Mouse (Mus musculus) intestine, embryonic 15.5 days (tissue): Measurements from ENCODE around the gene Gm37240. TPM values are rescaled to one million over a fixed set of nuclear protein-coding genes. Genes with fewer than 3 reads are reported as not detected.

Experiments used
- ATAC-seq: fragments of 200-750 bp; cut with Nextera tagmentation; 2 replicates; pipeline ENCODE4 v1.8.0; 2017; ENCODE audit warnings: moderate TSS enrichment, moderate library complexity
- H3K27ac ChIP-seq: fragments of 300-500 bp; sonication (generic); 2 replicates; pipeline ENCODE4 v1.5.1; 2015; ENCODE audit warnings: mild to moderate bottlenecking, inconsistent platforms
- H3K27me3 ChIP-seq: fragments of 300-500 bp; sonication (generic); replicated peaks from 2 replicates; pipeline ENCODE4 v1.6.1; 2015; ENCODE audit warnings: inconsistent platforms
- H3K36me3 ChIP-seq: fragments of 300-500 bp; sonication (generic); 2 replicates; pipeline ENCODE4 v1.6.1; 2015; ENCODE audit warnings: inconsistent platforms
- H3K4me1 ChIP-seq: fragments of 300-500 bp; sonication (generic); replicated peaks from 2 replicates; pipeline ENCODE4 v1.6.1; 2015; ENCODE audit warnings: inconsistent platforms
- H3K4me2 ChIP-seq: fragments of 300-500 bp; sonication (generic); replicated peaks from 2 replicates; pipeline ENCODE4 v1.6.1; 2015; ENCODE audit warnings: mild to moderate bottlenecking, inconsistent platforms
- H3K4me3 ChIP-seq: fragments of 300-500 bp; sonication (generic); replicated peaks from 2 replicates; pipeline ENCODE4 v1.5.1; 2015; ENCODE audit warnings: inconsistent platforms
- H3K9ac ChIP-seq: fragments of 300-500 bp; sonication (generic); 2 replicates; pipeline ENCODE4 v1.6.1; 2015; ENCODE audit warnings: inconsistent platforms
- H3K9me3 ChIP-seq: fragments of 300-500 bp; sonication (generic); 2 replicates; pipeline ENCODE4 v1.6.1; 2016; ENCODE audit warnings: inconsistent platforms
- WGBS: fragments of 180-500 bp; shearing (Covaris S2); methylation state at CpG from one replicate; pipeline ENCODE4 v1.1.7; 2015; 5-methylcytosine and 5-hydroxymethylcytosine counted together
- polyA plus RNA-seq: library from polyadenylated mRNA; unstranded; fragments of >200 nt; fragmentation: Nextera tagmentation; extraction: Ambion mirVana; gene quantifications from 2 replicates; pipeline ENCODE4 v1.2.1, GENCODE M21; 2015

Gm37240 gene
- polyA plus RNA-seq, 1 experiment from 2014 or later, result 6.5 TPM

DNA sequence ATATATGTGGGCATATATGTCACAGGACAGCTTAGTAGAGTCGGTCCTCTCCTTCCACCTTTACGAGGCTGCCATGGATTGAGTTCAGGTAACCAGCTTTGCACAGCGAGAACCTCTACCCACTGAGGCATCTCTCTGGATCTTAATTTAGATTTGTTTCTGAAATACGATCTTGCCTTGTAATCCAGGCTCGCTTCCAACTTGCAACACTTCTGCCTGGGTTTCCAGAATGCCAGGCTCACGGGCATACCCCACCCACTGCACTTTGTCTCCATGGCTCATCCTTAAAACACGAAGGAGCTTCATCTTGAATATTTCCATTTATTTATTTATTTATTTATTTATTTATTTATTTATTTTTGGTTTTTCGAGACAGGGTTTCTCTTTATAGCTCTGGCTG, 202.0 kb downstream of the Gm37240 start:
- H3K4me3 ChIP-seq, result no peak overlapping the region
- no peak overlapping the region for H3K4me2 ChIP-seq
- ATAC-seq, result no peak
- no peak overlapping the region for H3K9ac ChIP-seq
- no peaks in the 10 kb centered on the region for H3K4me1 ChIP-seq
- H3K36me3 ChIP-seq, result no peaks in the 10 kb centered on the region
- no peaks in the 10 kb centered on the region for H3K9me3 ChIP-seq
- WGBS, result 79% methylated on average over 8 of the region's 8 CpGs
- no peaks in the 10 kb centered on the region for H3K27me3 ChIP-seq
- H3K27ac ChIP-seq, result no peak overlapping the region

DNA sequence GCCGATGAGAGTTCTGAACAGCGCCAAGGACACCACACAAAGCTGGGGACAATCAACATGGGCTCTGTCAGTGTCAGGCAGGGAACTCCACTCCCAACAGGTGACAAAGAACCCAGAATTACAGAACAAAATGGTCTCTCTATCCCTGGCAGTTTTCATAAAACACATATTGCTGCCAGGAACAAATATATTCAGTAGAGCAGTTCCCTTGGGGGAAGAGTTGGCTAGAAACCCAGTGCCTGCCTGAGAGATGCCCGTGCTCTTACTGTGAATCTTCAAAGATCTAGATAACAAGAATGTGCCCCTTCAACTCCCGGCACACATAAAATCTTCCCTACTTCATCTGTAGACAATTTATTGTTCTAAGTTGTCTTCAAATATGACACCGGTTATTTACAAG, 203.7 kb downstream of the Gm37240 start:
- no peak for ATAC-seq
- no peaks in the 10 kb centered on the region for H3K9me3 ChIP-seq
- H3K4me2 ChIP-seq, result no peak overlapping the region
- no peak overlapping the region for H3K27ac ChIP-seq
- H3K4me3 ChIP-seq, result no peak overlapping the region
- H3K36me3 ChIP-seq, result no peaks in the 10 kb centered on the region
- H3K9ac ChIP-seq, result no peak overlapping the region
- H3K4me1 ChIP-seq, result no peaks in the 10 kb centered on the region
- 83% methylated on average over 5 of the region's 5 CpGs for WGBS
- H3K27me3 ChIP-seq, result no peaks in the 10 kb centered on the region

DNA sequence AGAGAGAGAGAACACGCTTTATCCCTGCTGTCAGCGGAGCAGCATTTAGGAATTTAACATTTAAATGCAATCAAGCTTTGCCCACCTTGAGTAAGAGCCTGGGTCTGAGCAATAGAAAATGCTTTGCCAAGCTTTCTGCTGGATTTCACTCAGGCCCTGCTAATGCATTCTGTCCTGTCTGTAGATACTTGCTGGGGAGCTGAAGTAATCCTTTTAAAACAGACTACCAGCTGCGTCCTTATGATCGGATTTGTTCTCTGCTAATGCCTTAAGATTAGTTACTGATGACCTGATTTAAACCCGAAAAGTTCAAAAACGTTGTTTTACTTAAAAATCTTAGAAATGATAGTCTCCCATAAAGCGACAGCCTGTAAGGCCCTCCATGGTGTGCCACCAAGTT, 206.2 kb downstream of the Gm37240 start:
- no peaks in the 10 kb centered on the region for H3K9me3 ChIP-seq
- H3K4me2 ChIP-seq, result no peak overlapping the region
- no peak for ATAC-seq
- H3K9ac ChIP-seq, result no peak overlapping the region
- H3K4me1 ChIP-seq, result no peaks in the 10 kb centered on the region
- H3K36me3 ChIP-seq, result no peaks in the 10 kb centered on the region
- no peaks in the 10 kb centered on the region for H3K27me3 ChIP-seq
- H3K27ac ChIP-seq, result no peak overlapping the region
- H3K4me3 ChIP-seq, result no peak overlapping the region
- 78% methylated on average over 7 of the region's 7 CpGs for WGBS

DNA sequence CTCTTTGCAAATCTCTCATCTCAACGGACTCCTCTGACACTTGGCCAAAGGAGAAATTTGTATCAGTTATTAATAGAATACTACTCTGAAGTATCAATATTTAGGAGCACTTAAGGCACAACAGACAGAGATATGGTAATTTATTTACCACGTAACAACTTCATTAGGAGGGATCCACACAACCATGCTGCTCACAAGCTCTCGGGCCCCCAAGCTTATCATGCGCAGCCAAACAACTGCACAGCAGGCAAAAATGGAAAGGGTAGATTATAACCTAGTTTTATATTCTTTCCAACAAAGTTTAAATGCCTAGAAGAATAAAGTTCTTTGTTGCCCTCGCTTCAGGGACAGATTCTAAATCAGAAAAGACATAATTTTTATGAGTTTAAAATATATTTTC, 207.4 kb downstream of the Gm37240 start:
- WGBS, result 86% methylated on average over 5 of the region's 5 CpGs
- Histone ChIP-seq H3K9ac (no peak overlapping the region), H3K36me3 (no peaks in the 10 kb centered on the region), H3K4me1 (no peaks in the 10 kb centered on the region), H3K4me2 (no peak overlapping the region), H3K4me3 (no peak overlapping the region), H3K27me3 (no peaks in the 10 kb centered on the region), H3K9me3 (no peaks in the 10 kb centered on the region), H3K27ac (no peak overlapping the region)
- no peak for ATAC-seq

DNA sequence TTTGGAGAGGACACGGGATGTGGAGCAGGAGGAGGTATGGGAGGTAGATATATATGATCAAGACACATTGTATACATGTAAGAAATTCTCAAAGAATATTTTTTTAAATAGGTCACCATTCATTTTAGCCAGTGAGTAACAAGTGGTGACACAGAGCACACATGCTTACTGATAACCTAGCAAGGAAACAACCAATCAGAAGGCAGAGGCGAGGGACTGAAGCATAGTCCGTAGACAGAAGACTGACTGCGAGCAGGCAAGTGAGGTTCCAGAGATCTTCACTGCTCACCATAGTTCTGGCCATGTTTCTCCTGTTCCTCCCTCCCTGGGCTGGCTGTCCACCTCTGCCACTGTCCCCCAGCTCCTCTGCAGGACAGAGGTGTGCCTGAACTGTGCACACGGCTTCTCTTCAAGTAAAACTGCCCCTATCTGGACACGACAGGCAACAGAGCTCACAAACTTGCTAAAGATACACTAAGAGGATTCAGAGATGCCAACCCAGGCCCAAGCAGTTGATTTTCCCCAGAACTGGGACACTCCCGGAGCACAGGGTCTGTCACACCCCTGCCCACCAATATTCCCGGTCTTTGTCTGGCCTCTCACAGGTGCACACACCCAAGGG, 207.9 kb downstream of the Gm37240 start:
- Histone ChIP-seq H3K9ac (no peak overlapping the region), H3K4me3 (no peak overlapping the region), H3K9me3 (no peaks in the 10 kb centered on the region), H3K27me3 (no peaks in the 10 kb centered on the region), H3K4me2 (no peak overlapping the region), H3K36me3 (no peaks in the 10 kb centered on the region), H3K27ac (no peak overlapping the region), H3K4me1 (no peaks in the 10 kb centered on the region)
- WGBS, result 81% methylated on average over 8 of the region's 8 CpGs
- ATAC-seq, result no peak

DNA sequence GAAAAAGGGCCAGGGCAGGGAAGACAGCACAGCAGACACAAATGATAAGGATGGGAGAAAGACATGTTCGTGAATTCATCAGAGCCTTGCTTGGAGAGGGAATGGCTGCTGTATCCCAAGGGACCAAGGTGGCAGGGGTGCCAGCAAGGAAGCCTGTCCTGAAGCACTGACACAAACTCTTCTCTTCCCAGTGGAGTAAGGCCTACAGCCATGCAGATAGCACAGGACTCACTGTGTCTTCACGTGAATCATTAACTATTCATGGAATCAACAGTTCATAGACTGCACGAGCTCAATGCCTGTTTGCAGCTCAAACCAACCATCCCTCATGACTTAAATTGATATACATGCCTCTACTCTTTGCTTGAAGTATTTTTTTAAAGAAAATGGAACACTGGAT, 209.4 kb downstream of the Gm37240 start:
- 62% methylated on average over 3 of the region's 3 CpGs for WGBS
- no peak for ATAC-seq
- H3K27ac ChIP-seq, result no peak overlapping the region

DNA sequence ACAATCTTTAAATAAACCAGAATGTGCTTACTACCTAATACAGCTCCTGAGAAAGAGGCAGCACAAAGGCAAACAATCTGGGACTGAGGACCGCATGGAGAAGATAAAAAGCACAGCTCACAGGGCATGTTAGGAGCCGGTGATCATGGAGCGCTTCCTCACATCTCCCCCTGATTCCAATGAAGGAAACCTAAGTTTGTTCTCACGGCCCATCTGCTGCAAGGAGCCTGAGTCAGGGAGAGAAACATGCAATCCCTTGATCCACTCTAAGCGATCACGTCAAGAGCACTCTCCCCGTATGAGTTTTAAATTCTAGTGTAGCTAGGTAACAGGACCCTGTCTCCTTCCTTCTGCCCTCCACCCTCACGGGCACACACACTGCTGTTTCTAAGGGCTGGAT, 210.2 kb downstream of the Gm37240 start:
- no peak overlapping the region for H3K4me2 ChIP-seq
- no peak for ATAC-seq
- WGBS, result 75% methylated on average over 8 of the region's 8 CpGs

More for the DNA sequence above, 209.4 kb downstream of the Gm37240 start:
- H3K27me3 ChIP-seq, result no peaks in the 10 kb centered on the region
- no peak overlapping the region for H3K4me2 ChIP-seq
- H3K4me1 ChIP-seq, result no peaks in the 10 kb centered on the region
- no peaks in the 10 kb centered on the region for H3K36me3 ChIP-seq
- no peak overlapping the region for H3K9ac ChIP-seq
- no peak overlapping the region for H3K4me3 ChIP-seq
- H3K9me3 ChIP-seq, result no peaks in the 10 kb centered on the region

DNA sequence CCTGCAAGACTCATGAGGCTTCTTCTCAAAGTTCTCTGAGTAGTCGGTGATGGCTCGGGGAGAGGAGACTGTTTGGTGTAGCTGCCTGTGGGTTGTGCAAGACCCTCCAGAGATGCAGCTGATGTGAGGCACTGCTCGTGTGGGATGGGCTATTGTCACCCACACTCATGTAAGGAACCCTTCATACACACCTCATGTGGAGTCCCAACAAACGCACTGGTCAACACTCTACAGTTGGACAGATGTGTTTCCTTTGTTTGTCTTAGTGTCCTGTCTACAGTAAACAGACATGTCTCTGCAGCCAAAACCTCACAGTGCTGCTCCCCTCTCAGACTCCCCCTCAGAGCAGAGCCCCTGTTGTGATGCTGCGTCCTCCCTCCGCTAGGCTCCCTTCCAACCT, 217.5 kb downstream of the Gm37240 start:
- H3K36me3 ChIP-seq, result no peaks in the 10 kb centered on the region
- H3K27ac ChIP-seq, result no peak overlapping the region
- no peak overlapping the region for H3K4me3 ChIP-seq
- no peak overlapping the region for H3K4me2 ChIP-seq
- no peak for ATAC-seq
- H3K27me3 ChIP-seq, result no peaks in the 10 kb centered on the region
- no peaks in the 10 kb centered on the region for H3K4me1 ChIP-seq
- H3K9ac ChIP-seq, result no peak overlapping the region
- H3K9me3 ChIP-seq, result no peaks in the 10 kb centered on the region
- 80% methylated on average over 6 of the region's 6 CpGs for WGBS

More for the DNA sequence above, 210.2 kb downstream of the Gm37240 start:
- Histone ChIP-seq H3K9me3 (no peaks in the 10 kb centered on the region), H3K27ac (no peak overlapping the region), H3K4me1 (no peaks in the 10 kb centered on the region), H3K4me3 (no peak overlapping the region), H3K27me3 (no peaks in the 10 kb centered on the region), H3K36me3 (no peaks in the 10 kb centered on the region), H3K9ac (no peak overlapping the region)

DNA sequence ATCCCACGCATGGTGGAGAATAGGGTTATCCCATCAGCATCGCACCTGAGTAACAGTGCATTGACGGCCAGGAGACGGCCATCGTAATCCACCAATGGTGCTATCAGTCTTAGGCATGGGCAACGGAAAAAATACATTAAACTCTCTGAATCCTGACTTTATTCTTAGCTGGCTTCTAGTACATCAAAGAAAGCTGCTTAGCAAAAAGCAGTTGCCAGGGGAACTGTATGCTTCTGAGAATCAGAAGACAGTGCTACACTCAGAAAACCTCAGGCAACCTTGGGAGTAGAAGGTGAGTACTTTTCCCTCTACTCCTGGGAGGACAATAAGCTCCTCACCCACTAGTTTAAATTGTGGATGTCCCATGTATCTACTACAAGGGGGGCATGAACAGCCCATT, 219.6 kb downstream of the Gm37240 start:
- H3K27ac ChIP-seq, result no peak overlapping the region
- no peaks in the 10 kb centered on the region for H3K27me3 ChIP-seq
- no peak overlapping the region for H3K9ac ChIP-seq
- no peak overlapping the region for H3K4me2 ChIP-seq
- H3K4me3 ChIP-seq, result no peak overlapping the region
- ATAC-seq, result no peak
- no peaks in the 10 kb centered on the region for H3K9me3 ChIP-seq
- no peaks in the 10 kb centered on the region for H3K36me3 ChIP-seq
- 93% methylated on average over 6 of the region's 6 CpGs for WGBS
- H3K4me1 ChIP-seq, result no peaks in the 10 kb centered on the region

DNA sequence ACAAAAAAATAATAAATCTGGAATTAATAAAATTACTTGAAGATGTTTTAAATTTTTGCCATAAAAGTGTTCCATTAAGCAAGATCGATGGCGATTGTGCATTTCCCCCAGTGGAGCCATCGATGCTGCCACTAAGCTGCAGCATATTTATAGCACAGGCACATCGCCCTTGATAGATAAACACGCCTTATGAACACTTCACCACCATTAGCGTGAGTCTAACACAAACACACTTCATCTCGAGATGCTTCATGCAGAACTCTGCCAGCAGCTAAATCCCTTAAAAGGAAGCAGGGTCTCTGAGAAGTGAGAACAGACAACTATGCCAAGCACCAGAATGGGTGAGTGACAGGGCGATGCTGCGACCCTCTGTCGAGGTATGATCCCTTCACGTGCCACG, 220.6 kb downstream of the Gm37240 start:
- Histone ChIP-seq H3K4me1 (no peaks in the 10 kb centered on the region), H3K27ac (no peak overlapping the region), H3K4me2 (no peak overlapping the region), H3K9ac (no peak overlapping the region), H3K9me3 (no peaks in the 10 kb centered on the region), H3K4me3 (no peak overlapping the region), H3K36me3 (no peaks in the 10 kb centered on the region), H3K27me3 (no peaks in the 10 kb centered on the region)
- 48% methylated on average over 12 of the region's 12 CpGs for WGBS
- no peak for ATAC-seq

DNA sequence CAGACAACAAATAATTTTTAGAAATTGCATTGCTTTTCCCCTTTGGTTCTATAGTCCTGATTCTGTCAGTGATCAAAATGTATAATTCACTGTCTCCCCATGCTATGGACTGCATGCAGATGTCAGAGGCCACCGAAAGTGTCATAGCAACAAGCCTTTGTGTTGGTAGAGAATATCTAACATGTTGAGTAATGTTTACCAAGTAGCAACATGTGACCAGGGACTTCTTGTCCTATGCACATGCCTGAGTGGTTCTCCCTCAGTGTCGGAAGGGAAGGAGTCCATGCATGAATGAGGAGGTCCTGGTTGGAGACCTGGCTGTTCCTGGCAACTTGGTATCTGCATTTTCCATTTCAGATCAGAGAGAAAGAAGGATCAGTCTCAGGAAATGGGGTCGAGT, 221.2 kb downstream of the Gm37240 start:
- no peak overlapping the region for H3K27ac ChIP-seq
- H3K4me3 ChIP-seq, result no peak overlapping the region
- no peaks in the 10 kb centered on the region for H3K9me3 ChIP-seq
- H3K9ac ChIP-seq, result no peak overlapping the region
- no peaks in the 10 kb centered on the region for H3K4me1 ChIP-seq
- no peaks in the 10 kb centered on the region for H3K36me3 ChIP-seq
- ATAC-seq, result no peak
- H3K27me3 ChIP-seq, result no peaks in the 10 kb centered on the region
- 62% methylated on average over 3 of the region's 3 CpGs for WGBS
- H3K4me2 ChIP-seq, result no peak overlapping the region

DNA sequence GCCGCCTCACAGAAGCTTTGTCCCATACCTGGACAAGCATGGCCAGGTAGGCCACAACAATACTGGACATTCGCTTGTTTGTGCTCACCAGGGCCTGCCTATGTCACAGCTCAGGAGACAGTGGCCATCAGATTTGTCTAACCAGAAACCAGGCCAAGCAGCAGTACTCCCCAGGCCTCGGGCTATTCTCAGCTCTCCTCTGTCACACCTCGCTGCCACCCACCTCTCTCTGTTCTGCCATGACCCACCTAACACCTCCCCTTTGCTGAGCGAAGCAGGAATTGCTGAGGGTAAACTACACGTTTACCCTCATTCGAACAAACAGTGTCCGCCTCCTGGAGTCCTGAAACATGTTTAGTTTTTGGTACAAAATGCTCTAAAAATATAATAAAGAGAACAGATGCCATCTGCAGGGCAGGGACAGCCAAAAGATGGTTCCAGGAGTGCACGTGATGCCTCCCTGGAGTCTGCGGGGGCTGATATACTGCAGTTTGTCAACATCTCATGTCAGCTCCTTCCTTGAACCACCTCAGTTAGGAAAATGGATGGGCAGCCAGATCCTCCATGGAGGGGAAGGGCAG, 222.6 kb downstream of the Gm37240 start:
- H3K27me3 ChIP-seq, result no peaks in the 10 kb centered on the region
- H3K27ac ChIP-seq, result no peak overlapping the region
- H3K9ac ChIP-seq, result no peak overlapping the region
- no peak overlapping the region for H3K4me2 ChIP-seq
- H3K9me3 ChIP-seq, result no peaks in the 10 kb centered on the region
- H3K4me3 ChIP-seq, result no peak overlapping the region
- no peaks in the 10 kb centered on the region for H3K36me3 ChIP-seq
- 81% methylated on average over 10 of the region's 10 CpGs for WGBS
- no peaks in the 10 kb centered on the region for H3K4me1 ChIP-seq
- ATAC-seq, result no peak

DNA sequence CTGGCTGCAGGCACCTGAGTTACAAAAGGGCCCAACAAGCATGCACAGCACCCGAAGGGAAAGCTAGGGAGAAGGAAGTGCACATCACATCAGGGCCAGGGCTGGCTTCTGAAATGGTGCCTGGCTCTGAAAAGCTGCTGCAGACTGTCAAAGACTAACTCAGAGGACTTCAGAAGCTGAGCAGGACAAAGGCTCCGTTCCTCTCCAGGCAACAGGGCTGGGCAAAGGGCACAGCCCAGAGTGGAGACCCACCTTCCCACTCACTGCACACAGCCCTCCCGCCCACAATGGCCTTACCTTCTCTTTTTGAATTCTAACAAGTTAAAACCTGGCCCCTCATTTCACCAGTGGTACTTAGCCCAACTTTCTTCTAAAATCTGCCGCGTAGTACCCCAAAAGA, 223.5 kb downstream of the Gm37240 start:
- no peak overlapping the region for H3K27ac ChIP-seq
- ATAC-seq, result no peak
- no peak overlapping the region for H3K9ac ChIP-seq
- H3K4me2 ChIP-seq, result no peak overlapping the region
- H3K4me3 ChIP-seq, result no peak overlapping the region
- WGBS, result 82% methylated on average over 5 of the region's 5 CpGs
- no peaks in the 10 kb centered on the region for H3K36me3 ChIP-seq
- no peaks in the 10 kb centered on the region for H3K27me3 ChIP-seq
- no peaks in the 10 kb centered on the region for H3K4me1 ChIP-seq
- H3K9me3 ChIP-seq, result no peaks in the 10 kb centered on the region
